Mouse (Mus musculus) bone marrow macrophage, adult 2 months (primary cell): ENCODE data around the gene Rgs12. TPM values are rescaled to one million over a fixed set of nuclear protein-coding genes. Genes with fewer than 3 reads are reported as not detected.
A peak's percentile ranks its signal among the peaks of the same experiment; 100 is the strongest.

Experiments used
- H3K27ac ChIP-seq: 2 replicates; pipeline ENCODE4 v1.5.1; 2012; ENCODE audit warnings: low read depth, low read length; ENCODE audit not compliant: insufficient read depth
- H3K4me1 ChIP-seq: 2 replicates; pipeline ENCODE4 v1.6.1; 2012; ENCODE audit warnings: low read length; ENCODE audit not compliant: control insufficient read depth, insufficient read depth
- H3K4me3 ChIP-seq: 2 replicates; pipeline ENCODE4 v1.5.1; 2012; ENCODE audit warnings: mild to moderate bottlenecking, low read length, moderate library complexity; ENCODE audit not compliant: insufficient read depth
- CTCF ChIP-seq: IDR thresholded peaks from 2 replicates; pipeline ENCODE4 v1.5.1; 2012; ENCODE audit warnings: low read depth, mild to moderate bottlenecking, low read length, moderate library complexity
- POLR2A ChIP-seq: IDR thresholded peaks from 2 replicates; pipeline ENCODE4 v1.6.1; 2012; ENCODE audit warnings: mild to moderate bottlenecking, low read depth, low read length, borderline replicate concordance
- polyA plus RNA-seq: library from polyadenylated mRNA; stranded (reverse); fragments of >200 nt; gene quantifications from 2 replicates; pipeline ENCODE4 v1.2.4, GENCODE M21; 2012; ENCODE audit not compliant: missing spikeins, insufficient read depth, insufficient read length

Gene Rgs12
- polyA plus RNA-seq, 1 experiment: 6.4 TPM

DNA sequence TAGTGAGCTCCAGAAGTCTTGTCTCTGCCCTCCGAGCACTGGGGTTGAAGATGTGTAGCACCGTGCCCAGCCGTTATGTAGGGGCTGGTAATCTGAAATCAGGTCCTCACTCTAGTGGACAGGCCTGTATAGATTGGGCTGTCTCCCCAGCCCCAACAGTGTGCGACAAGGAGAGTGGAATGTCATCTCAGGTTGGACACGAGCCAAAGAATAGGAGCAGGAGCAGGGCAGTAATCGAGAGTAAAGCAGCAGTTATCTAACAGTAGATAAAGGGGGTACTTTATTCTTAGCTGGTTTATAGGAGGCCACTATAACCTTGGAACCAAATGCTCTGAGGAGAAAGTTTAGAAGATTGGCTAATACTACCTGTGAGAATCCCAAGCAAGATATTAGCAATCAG is 30.9 kb downstream of the Rgs12 start:
- H3K4me1 ChIP-seq: peaks cover 6% of the 10 kb centered on the region
- TF ChIP-seq POLR2A (no peak), CTCF (no peak)
- H3K27ac ChIP-seq: no peak overlapping the region

DNA sequence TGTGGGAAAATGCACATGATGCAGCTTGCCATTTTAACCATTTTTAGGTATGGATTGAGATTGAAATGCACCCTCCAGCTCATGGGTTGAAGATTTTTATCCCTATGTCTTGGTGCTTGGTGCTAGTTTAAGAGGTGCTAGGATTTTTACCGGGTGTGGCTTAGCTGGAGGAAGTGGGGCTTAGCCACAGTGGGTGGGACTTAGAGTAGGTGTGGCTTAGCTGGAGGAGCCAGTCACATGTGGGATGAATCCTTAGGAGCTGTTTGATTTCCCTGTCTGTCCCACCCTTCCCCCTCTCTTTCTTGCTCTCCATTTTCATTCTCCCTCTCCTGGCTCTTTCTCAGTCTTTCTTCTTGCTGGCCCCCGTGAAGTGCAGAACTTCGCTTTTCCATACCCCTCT is 32.5 kb downstream of the Rgs12 start:
- no peak overlapping the region for H3K4me3 ChIP-seq

More for the DNA sequence above, 30.9 kb downstream of the Rgs12 start:
- H3K4me3 ChIP-seq: no peak overlapping the region

DNA sequence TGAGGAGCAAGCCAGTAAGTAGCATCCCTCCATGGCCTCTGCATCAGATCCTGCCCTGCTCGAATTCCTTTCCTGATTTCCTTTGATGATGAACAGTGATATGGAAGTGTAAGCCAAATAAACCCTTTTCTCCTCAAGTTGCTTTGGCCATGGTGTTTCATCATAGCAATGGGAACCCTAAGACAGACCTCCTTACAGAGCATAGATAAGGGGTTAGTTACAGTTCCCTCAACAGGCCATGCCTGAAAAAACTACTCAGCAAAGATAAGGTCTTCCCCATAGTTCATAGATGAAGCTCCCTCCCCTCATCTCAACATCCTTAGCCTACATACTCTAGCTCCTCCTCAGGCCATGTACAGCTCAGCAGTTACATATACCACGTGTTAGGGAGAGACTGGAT is 35.7 kb downstream of the Rgs12 start:
- TF ChIP-seq CTCF (no peak), POLR2A (no peak)
- Histone ChIP-seq H3K4me1 (peaks cover 6% of the 10 kb centered on the region), H3K27ac (no peak overlapping the region)

More for the DNA sequence above, 32.5 kb downstream of the Rgs12 start:
- no peak for TF ChIP-seq CTCF
- no peak for TF ChIP-seq POLR2A
- Histone ChIP-seq H3K27ac (no peak overlapping the region), H3K4me1 (peaks cover 6% of the 10 kb centered on the region)

DNA sequence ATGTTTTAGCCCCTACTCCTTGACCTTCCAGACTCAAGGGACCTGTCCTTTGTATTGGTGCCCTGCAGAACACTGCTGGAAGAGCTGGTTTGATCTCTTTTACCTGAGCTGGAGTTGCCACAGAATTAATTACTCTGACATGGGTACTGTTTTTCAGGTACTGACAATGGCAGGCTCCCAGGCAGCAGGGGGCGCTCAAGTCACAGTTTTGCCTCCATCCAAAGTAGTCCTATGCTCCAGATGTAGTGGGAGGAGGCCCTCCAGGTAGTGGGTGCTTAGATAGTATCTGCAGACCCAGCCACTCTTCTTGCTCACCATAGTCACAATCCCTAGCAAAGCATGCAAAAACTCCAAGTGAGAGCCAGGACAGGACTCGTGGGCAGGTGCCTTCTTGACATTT is 36.6 kb downstream of the Rgs12 start:
- Histone ChIP-seq H3K4me1 (peaks cover 6% of the 10 kb centered on the region), H3K27ac (no peak overlapping the region), H3K4me3 (no peak overlapping the region)
- TF ChIP-seq POLR2A: no peak
- TF ChIP-seq CTCF: peak; percentile 94

More for the DNA sequence above, 35.7 kb downstream of the Rgs12 start:
- H3K4me3 ChIP-seq: no peak overlapping the region

DNA sequence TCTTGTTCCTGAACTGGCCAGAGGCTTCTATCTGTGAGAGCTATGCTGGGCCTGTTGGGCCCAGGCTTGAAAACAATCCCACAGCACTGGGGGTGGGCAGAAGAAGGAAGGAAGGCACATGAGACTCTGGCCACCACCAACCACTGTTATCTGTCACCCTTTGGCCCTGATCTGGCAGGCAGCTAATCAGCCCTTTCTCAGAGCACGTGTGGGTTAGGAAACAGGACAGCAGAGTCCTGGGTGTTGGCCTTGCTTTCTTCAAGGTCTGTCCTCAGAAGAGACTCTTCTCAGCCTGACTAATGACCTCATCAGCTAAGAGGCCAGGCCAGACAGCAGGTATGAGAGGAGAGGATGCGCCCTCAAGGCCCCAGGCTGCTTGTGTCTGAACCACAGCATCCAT is 38.2 kb downstream of the Rgs12 start:
- TF ChIP-seq CTCF (no peak), POLR2A (no peak)
- no peaks in the 10 kb centered on the region for H3K4me1 ChIP-seq
- H3K27ac ChIP-seq: no peak overlapping the region
- no peak overlapping the region for H3K4me3 ChIP-seq

DNA sequence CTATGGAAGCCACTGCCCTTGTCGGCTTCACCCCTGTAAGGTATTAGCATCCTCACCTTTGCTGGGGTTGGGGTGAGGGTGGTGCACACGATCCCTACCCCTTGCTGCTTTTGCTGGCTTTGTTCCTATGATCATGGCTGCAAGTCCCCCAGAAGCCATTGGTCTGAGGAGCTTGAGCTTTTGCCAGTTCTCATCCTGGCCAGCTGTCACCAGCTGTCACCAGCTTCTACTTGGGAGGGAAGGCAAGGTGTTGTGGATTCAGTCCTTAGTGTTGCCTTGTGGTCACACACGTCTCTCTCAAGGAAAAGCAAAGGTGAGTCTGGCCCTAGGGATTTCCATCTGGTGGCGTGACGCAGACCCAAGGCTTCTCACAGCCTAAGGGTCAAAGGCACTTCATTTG is 39.4 kb downstream of the Rgs12 start:
- H3K4me3 ChIP-seq: no peak overlapping the region
- TF ChIP-seq POLR2A (no peak), CTCF (no peak)
- no peaks in the 10 kb centered on the region for H3K4me1 ChIP-seq
- no peak overlapping the region for H3K27ac ChIP-seq

DNA sequence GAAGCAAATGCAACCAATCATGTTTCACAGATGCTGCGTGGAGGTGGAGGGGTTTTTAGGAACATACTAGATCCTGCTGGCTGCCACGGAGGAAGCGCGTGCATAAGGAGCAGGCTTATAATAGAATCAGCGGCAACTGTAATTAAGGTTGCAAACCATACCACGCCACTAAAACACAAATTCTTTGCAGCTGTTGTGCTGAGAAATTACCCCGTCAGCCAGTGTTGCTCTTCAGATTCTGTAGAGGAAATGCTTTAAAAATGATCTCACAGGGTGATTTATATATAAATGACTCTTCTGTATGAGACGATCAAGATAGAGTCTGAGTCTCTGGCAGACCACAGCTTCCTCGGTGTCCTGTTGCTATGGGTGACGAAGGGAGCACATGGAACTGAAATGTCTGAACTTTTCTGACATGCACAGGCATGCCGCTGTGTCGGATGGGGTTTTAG is 40.1 kb downstream of the Rgs12 start:
- TF ChIP-seq CTCF (no peak), POLR2A (no peak)
- Histone ChIP-seq H3K27ac (no peak overlapping the region), H3K4me1 (no peaks in the 10 kb centered on the region), H3K4me3 (no peak overlapping the region)

DNA sequence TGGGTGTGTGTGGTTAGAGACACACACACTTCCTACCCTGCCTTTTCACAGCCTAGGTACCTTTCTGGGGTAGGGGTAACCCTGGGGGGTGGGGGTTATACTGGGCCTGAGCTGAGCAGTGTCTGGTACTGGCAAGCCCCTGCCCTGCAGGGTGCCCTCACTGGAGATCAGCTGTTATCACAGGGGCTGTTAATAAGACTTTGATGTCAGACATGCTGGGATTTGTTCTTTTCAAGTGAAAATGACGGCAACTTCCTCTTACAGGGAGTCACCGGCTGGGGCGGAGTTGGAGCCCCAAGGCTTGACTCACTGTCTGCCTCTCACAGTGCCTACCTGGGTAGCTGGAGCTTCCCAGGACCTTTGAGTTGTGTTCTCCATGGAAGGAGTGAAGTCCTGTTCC is 49.5 kb downstream of the Rgs12 start:
- H3K4me1 ChIP-seq: 0 out of 2 replicates have a peak, but pooled peaks cover 8% of the 10 kb centered on the region
- H3K27ac ChIP-seq: no peak overlapping the region
- H3K4me3 ChIP-seq: no peak overlapping the region
- no peak for TF ChIP-seq CTCF
- TF ChIP-seq POLR2A: no peak

DNA sequence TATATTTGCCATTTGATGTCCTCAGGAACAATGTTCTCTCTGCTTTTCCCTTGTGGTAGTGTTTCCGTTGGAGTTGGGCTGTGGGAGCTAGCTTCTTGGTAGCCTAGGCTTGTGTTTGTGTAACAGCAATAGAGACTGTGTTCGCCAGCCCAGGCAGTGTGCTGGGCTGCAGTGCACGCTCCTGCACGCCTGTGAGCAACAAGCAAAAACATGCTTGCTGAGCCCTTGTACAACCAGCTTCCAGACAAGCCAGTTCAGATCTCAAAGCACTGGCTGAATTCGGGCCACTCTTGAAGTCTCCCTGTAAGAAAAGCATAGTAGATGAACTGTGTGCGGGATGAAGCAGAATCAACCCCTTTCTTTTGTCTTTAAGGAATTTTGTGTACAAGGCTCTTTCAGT is 50.0 kb downstream of the Rgs12 start:
- 0 out of 2 replicates have a peak, but pooled peaks cover 8% of the 10 kb centered on the region for H3K4me1 ChIP-seq
- TF ChIP-seq CTCF (no peak), POLR2A (no peak)
- H3K4me3 ChIP-seq: no peak overlapping the region
- H3K27ac ChIP-seq: no peak overlapping the region

DNA sequence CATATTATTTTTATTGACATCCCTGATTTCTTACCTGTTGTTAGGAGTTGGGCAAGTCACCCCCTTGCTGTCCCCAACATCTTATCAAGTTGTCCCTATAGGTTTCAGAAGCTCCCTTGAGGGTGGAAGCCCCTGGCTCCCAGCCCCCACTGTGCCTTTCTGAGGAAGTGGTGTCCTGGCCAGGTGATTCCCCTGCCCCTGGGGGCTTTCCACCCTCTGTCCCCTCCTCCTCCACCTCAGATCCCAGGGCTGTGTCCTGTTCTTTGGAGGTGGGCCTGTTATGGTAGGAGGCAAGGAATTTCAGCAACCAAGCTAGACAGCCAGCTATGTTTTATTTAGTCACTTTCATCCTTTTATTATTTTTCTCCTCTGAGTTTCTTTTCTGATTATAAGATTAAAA is 51.1 kb downstream of the Rgs12 start:
- H3K4me3 ChIP-seq: no peak overlapping the region
- no peak for TF ChIP-seq POLR2A
- TF ChIP-seq CTCF: no peak
- 0 out of 2 replicates have a peak, but pooled peaks cover 8% of the 10 kb centered on the region for H3K4me1 ChIP-seq
- no peak overlapping the region for H3K27ac ChIP-seq

DNA sequence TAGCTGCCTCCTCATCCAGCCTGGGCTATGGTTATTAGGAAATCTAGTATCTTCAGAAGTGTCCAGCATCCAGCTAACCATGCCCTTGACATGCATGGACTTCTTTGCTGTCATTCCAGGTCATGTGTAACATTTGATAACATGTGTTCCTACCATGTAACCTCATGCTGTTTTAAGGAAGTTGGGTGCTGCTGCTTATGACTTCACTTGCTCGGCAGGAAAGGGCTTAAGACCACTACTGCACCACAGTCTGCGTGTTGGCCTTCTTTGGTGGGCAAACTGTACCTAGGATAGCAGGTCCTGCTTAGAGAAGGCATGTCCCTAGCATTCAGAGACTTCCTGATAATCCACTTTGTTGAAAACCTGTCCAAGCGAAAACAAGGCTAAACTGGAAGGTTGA is 51.9 kb downstream of the Rgs12 start:
- TF ChIP-seq CTCF: no peak
- no peak for TF ChIP-seq POLR2A
- H3K4me1 ChIP-seq: 0 out of 2 replicates have a peak, but pooled peaks cover 8% of the 10 kb centered on the region
- H3K27ac ChIP-seq: no peak overlapping the region
- H3K4me3 ChIP-seq: no peak overlapping the region
